Mouse (Mus musculus) forebrain, embryonic 11.5 days (tissue): ENCODE measurements around the gene Ankrd60. TPM values are rescaled to one million over a fixed set of nuclear protein-coding genes. Genes with fewer than 3 reads are reported as not detected.

Source experiments
- ATAC-seq: fragments of 200-750 bp; cut with Nextera tagmentation; replicated peaks from 2 replicates; pipeline ENCODE4 v1.8.0; 2017; ENCODE audit warnings: moderate TSS enrichment; ENCODE audit not compliant: low FRiP score
- DNase-seq: peaks from one replicate; pipeline ENCODE4 v3.0.0-alpha.2; 2017; ENCODE audit warnings: low spot score
- H3K27ac ChIP-seq: fragments of 300-500 bp; sonication (generic); 2 replicates; pipeline ENCODE4 v1.5.1; 2014; ENCODE audit warnings: low read depth, low read length
- H3K27me3 ChIP-seq: fragments of 300-500 bp; sonication (generic); 2 replicates; pipeline ENCODE4 v1.6.1; 2014; ENCODE audit warnings: mild to moderate bottlenecking, low read length, mixed read lengths; ENCODE audit not compliant: control insufficient read depth, insufficient read depth
- H3K36me3 ChIP-seq: fragments of 300-500 bp; sonication (generic); 2 replicates; pipeline ENCODE4 v1.6.1; 2014; ENCODE audit warnings: mild to moderate bottlenecking, low read length, moderate library complexity, mixed read lengths; ENCODE audit not compliant: control insufficient read depth, insufficient read depth
- H3K4me1 ChIP-seq: fragments of 300-500 bp; sonication (generic); replicated peaks from 2 replicates; pipeline ENCODE4 v1.6.1; 2014; ENCODE audit warnings: low read length, mixed read lengths; ENCODE audit not compliant: control insufficient read depth, insufficient read depth
- H3K4me2 ChIP-seq: fragments of 300-500 bp; sonication (generic); 2 replicates; pipeline ENCODE4 v1.6.1; 2014; ENCODE audit warnings: low read depth, mild to moderate bottlenecking, low read length, moderate library complexity, mixed read lengths; ENCODE audit not compliant: severe bottlenecking
- H3K4me3 ChIP-seq: fragments of 300-500 bp; sonication (generic); 2 replicates; pipeline ENCODE4 v1.5.1; 2014; ENCODE audit warnings: low read depth, low read length
- H3K9ac ChIP-seq: fragments of 300-500 bp; sonication (generic); 2 replicates; pipeline ENCODE4 v1.6.1; 2014; ENCODE audit warnings: low read length
- H3K9me3 ChIP-seq: fragments of 300-500 bp; sonication (generic); 2 replicates; pipeline ENCODE4 v1.6.1; 2016; ENCODE audit warnings: low read length, mixed read lengths; ENCODE audit not compliant: control insufficient read depth
- WGBS: fragments of 180-500 bp; shearing (Covaris S2); extraction: QIAGEN DNeasy Blood & Tissue Kit; methylation state at CpG from one replicate; pipeline ENCODE4 v1.1.7; 2014; 5-methylcytosine and 5-hydroxymethylcytosine counted together
- polyA plus RNA-seq: library from polyadenylated mRNA; unstranded; fragments of >200 nt; fragmentation: Nextera tagmentation; extraction: Ambion mirVana; gene quantifications from 2 replicates; pipeline ENCODE4 v1.2.1, GENCODE M21; 2014

Gene Ankrd60
- not detected in 2 replicates for polyA plus RNA-seq

- ATAC-seq (peak; percentile 77), DNase-seq (peak; percentile 69)
- Histone ChIP-seq H3K4me1 (0 out of 2 replicates have a peak, but pooled peaks cover 2% of the 10 kb centered on the region), H3K27ac (no peak within 1 kb of the TSS), H3K36me3 (no peaks in the 10 kb centered on the region), H3K4me2 (peak within 1 kb of the TSS; percentile 73), H3K9ac (peak within 1 kb of the TSS; percentile 40), H3K9me3 (no peaks in the 10 kb centered on the region), H3K4me3 (peak within 1 kb of the TSS; percentile 36), H3K27me3 (0 out of 2 replicates have a peak, but pooled peaks cover 2% of the 10 kb centered on the region)
- 12% methylated on average over 45 of the region's 58 CpGs for WGBS
Measured at GRCm38 (mm10) chr2:173577669-173578557, at the start of gene Ankrd60. TSS of gene Ankrd60 (minus strand) at chr2:173578365.

- Histone ChIP-seq H3K4me3 (no peak overlapping the region), H3K4me2 (no peak overlapping the region), H3K9ac (no peak overlapping the region), H3K36me3 (no peaks in the 10 kb centered on the region), H3K9me3 (no peaks in the 10 kb centered on the region), H3K27me3 (no peaks in the 10 kb centered on the region), H3K4me1 (no peaks in the 10 kb centered on the region), H3K27ac (no peak overlapping the region)
- ATAC-seq (no peak), DNase-seq (no peak)
- 89% methylated on average over 3 of the region's 3 CpGs for WGBS
Measured at GRCm38 (mm10) chr2:173625786-173626185, 47.6 kb upstream of the Ankrd60 start.

GRCm38 (mm10) chr2:173624667-173625066 is 46.5 kb upstream of the Ankrd60 start:
- no peak for DNase-seq
- H3K27me3 ChIP-seq = no peaks in the 10 kb centered on the region
- H3K4me2 ChIP-seq = no peak overlapping the region
- ATAC-seq = no peak
- H3K4me1 ChIP-seq = no peaks in the 10 kb centered on the region
- H3K4me3 ChIP-seq = no peak overlapping the region
- H3K27ac ChIP-seq = no peak overlapping the region
- no peaks in the 10 kb centered on the region for H3K9me3 ChIP-seq
- WGBS = 73% methylated on average over 7 of the region's 7 CpGs
- no peak overlapping the region for H3K9ac ChIP-seq
- H3K36me3 ChIP-seq = no peaks in the 10 kb centered on the region

GRCm38 (mm10) chr2:173622173-173622601 is 44.0 kb upstream of the Ankrd60 start:
- H3K9me3 ChIP-seq = no peaks in the 10 kb centered on the region
- no peaks in the 10 kb centered on the region for H3K27me3 ChIP-seq
- 86% methylated on average over 7 of the region's 7 CpGs for WGBS
- H3K27ac ChIP-seq = no peak overlapping the region
- H3K4me1 ChIP-seq = no peaks in the 10 kb centered on the region
- H3K4me2 ChIP-seq = no peak overlapping the region
- no peak overlapping the region for H3K9ac ChIP-seq
- no peaks in the 10 kb centered on the region for H3K36me3 ChIP-seq
- ATAC-seq (no peak), DNase-seq (no peak)
- H3K4me3 ChIP-seq = no peak overlapping the region

- WGBS = 91% methylated on average over 4 of the region's 4 CpGs
- no peak overlapping the region for H3K4me3 ChIP-seq
- H3K9me3 ChIP-seq = no peaks in the 10 kb centered on the region
- no peak overlapping the region for H3K9ac ChIP-seq
- H3K36me3 ChIP-seq = no peaks in the 10 kb centered on the region
- no peak overlapping the region for H3K27ac ChIP-seq
- ATAC-seq (no peak), DNase-seq (no peak)
- no peaks in the 10 kb centered on the region for H3K4me1 ChIP-seq
- no peak overlapping the region for H3K4me2 ChIP-seq
- H3K27me3 ChIP-seq = no peaks in the 10 kb centered on the region
Measured at GRCm38 (mm10) chr2:173620645-173621044, 42.5 kb upstream of the Ankrd60 start.

GRCm38 (mm10) chr2:173619132-173619531 is 41.0 kb upstream of the Ankrd60 start:
- no peak overlapping the region for H3K4me2 ChIP-seq
- no peaks in the 10 kb centered on the region for H3K9me3 ChIP-seq
- no peak for DNase-seq
- no peaks in the 10 kb centered on the region for H3K4me1 ChIP-seq
- 91% methylated on average over 5 of the region's 5 CpGs for WGBS
- no peak overlapping the region for H3K4me3 ChIP-seq
- H3K27ac ChIP-seq = no peak overlapping the region
- H3K27me3 ChIP-seq = no peaks in the 10 kb centered on the region
- H3K36me3 ChIP-seq = no peaks in the 10 kb centered on the region
- ATAC-seq = no peak
- no peak overlapping the region for H3K9ac ChIP-seq

- no peak overlapping the region for H3K4me3 ChIP-seq
- no peaks in the 10 kb centered on the region for H3K36me3 ChIP-seq
- no peak overlapping the region for H3K4me2 ChIP-seq
- no peaks in the 10 kb centered on the region for H3K4me1 ChIP-seq
- no peaks in the 10 kb centered on the region for H3K9me3 ChIP-seq
- ATAC-seq (no peak), DNase-seq (no peak)
- no peak overlapping the region for H3K27ac ChIP-seq
- WGBS = 86% methylated on average over 7 of the region's 7 CpGs
- H3K27me3 ChIP-seq = no peaks in the 10 kb centered on the region
- H3K9ac ChIP-seq = no peak overlapping the region
Measured at GRCm38 (mm10) chr2:173616156-173616555, 38.0 kb upstream of the Ankrd60 start.

GRCm38 (mm10) chr2:173615378-173616081 is 37.4 kb upstream of the Ankrd60 start:
- H3K4me2 ChIP-seq = no peak overlapping the region
- 92% methylated on average over 11 of the region's 11 CpGs for WGBS
- H3K9ac ChIP-seq = no peak overlapping the region
- DNase-seq (no peak), ATAC-seq (no peak)
- no peak overlapping the region for H3K4me3 ChIP-seq
- H3K9me3 ChIP-seq = no peaks in the 10 kb centered on the region
- H3K27me3 ChIP-seq = no peaks in the 10 kb centered on the region
- no peak overlapping the region for H3K27ac ChIP-seq
- H3K36me3 ChIP-seq = no peaks in the 10 kb centered on the region
- H3K4me1 ChIP-seq = no peaks in the 10 kb centered on the region
